In the genomic region with DNA sequence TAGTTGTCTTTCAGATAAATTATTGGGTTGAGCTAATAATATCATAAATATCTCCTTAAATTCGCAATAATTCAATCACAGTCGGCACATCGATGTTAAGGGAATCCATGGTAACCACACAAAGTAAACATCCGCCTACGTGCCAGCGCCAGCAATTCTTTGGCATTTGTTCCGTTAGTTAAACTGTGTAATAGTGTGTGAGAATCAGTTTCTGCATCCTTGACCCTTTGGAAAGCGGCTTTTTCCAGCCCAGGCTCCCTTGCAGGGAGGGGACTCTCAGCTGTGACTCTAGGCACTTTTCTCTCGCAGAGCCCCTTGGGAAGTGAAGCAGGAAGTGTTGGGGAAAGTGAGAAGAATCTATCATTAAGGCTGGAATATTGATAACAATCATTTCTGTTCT, we compare ENCODE assay signal across 9 mouse cellular contexts.
A peak's percentile ranks its signal among the peaks of the same experiment; 100 is the strongest.
DNase-seq lines count a peak whose midpoint lies in the region; ATAC-seq and TF ChIP-seq lines count a peak whose summit lies in the region.
"Had no signal": no experiment of that assay in that cellular context is flagged by ENCODE, and none has a peak within 500 bp of the region (broad histone marks: within the 10 kb centered on the region; RNA-seq: fewer than 3 reads in every experiment).

No protein-coding gene starts in this region.

- WGBS in lung, adult 2 months = 38% methylated on average over 9 of the region's 9 CpGs
- WGBS in forebrain, postnatal 0 days = 13% methylated on average over 9 of the region's 9 CpGs
- WGBS in neural tube, embryonic 14.5 days = 18% methylated on average over 9 of the region's 9 CpGs

- H3K36me3 ChIP-seq in forebrain, postnatal 0 days (ENCODE audit: insufficient read depth) = no peaks in the 10 kb centered on the region
- H3K36me3 ChIP-seq in neural tube, embryonic 14.5 days (ENCODE audit: control insufficient read depth, insufficient read depth, low read length) = no peaks in the 10 kb centered on the region
- H3K36me3 ChIP-seq: liver, embryonic 13.5 days had no signal

- no peaks in the 10 kb centered on the region; the same call in 1 of the 2 replicates for H3K4me1 ChIP-seq in lung, adult 2 months (ENCODE audit: control insufficient read depth, insufficient read depth, low read length)
- peaks cover 6% of the 10 kb centered on the region for H3K4me1 ChIP-seq in forebrain, postnatal 0 days (ENCODE audit: insufficient read depth)
- peaks cover 10% of the 10 kb centered on the region for H3K4me1 ChIP-seq in neural tube, embryonic 14.5 days (ENCODE audit: control insufficient read depth, insufficient read depth, low read length)

- H3K27ac ChIP-seq in forebrain, postnatal 0 days (ENCODE audit: low read depth, low read length) = no peak overlapping the region
- no peak overlapping the region for H3K27ac ChIP-seq in neural tube, embryonic 14.5 days (ENCODE audit: low read depth, low read length)
- H3K27ac ChIP-seq: liver, embryonic 13.5 days had no signal

- peak; percentile 73 for ATAC-seq in forebrain, postnatal 0 days
- peak; percentile 65; the same call in 1 of the 2 replicates for ATAC-seq in neural tube, embryonic 14.5 days (ENCODE audit: low read depth)
- ATAC-seq in megakaryocyte progenitor cell, adult 5-6 weeks (replicated peaks; ENCODE audit: poor library complexity) = no peak

- H3K9ac ChIP-seq in forebrain, postnatal 0 days = no peak overlapping the region
- H3K9ac ChIP-seq in neural tube, embryonic 14.5 days (replicated peaks; ENCODE audit: low read depth, low read length) = no peak overlapping the region
- H3K9ac ChIP-seq: liver, embryonic 13.5 days had no signal

- DNase-seq in lung, adult 18-20 months = peak; percentile 12 to 36
- no peak for DNase-seq in lung, adult 2 months
- peak; percentile 70 for DNase-seq in forebrain, postnatal 0 days
- peak; percentile 25 for DNase-seq in layer of hippocampus, postnatal 25 days (ENCODE audit: extremely low spot score in 1 of 2, low spot score in 1 of 2)
- no peak for DNase-seq in left cerebral cortex, adult 11 months (ENCODE audit: low spot score)
- DNase-seq in urinary bladder, postnatal 25 days (ENCODE audit: low spot score) = no peak
- DNase-seq: liver, embryonic 13.5 days had no signal

- TF ChIP-seq CTCF in lung, adult 2 months (IDR thresholded peaks at IDR 0.05; ENCODE audit: insufficient read depth, low read length) = no peak
- no peak for TF ChIP-seq CTCF in forebrain, postnatal 0 days (IDR thresholded peaks at IDR 0.05; ENCODE audit: low read depth)

- no peaks in the 10 kb centered on the region for H3K9me3 ChIP-seq in forebrain, postnatal 0 days (ENCODE audit: low read length)
- no peaks in the 10 kb centered on the region for H3K9me3 ChIP-seq in neural tube, embryonic 14.5 days (ENCODE audit: control insufficient read depth, low read length)
- H3K9me3 ChIP-seq: liver, embryonic 13.5 days had no signal

- no peaks in the 10 kb centered on the region for H3K27me3 ChIP-seq in forebrain, postnatal 0 days (ENCODE audit: insufficient read depth, low read length)
- no peaks in the 10 kb centered on the region for H3K27me3 ChIP-seq in neural tube, embryonic 14.5 days (ENCODE audit: control insufficient read depth, insufficient read depth, low read length)
- H3K27me3 ChIP-seq: liver, embryonic 13.5 days had no signal

- no peak for TF ChIP-seq POLR2A in lung, adult 2 months (IDR thresholded peaks at IDR 0.05; ENCODE audit: borderline replicate concordance, extremely low read depth, low read depth, low read length)

- H3K4me2 ChIP-seq in forebrain, postnatal 0 days (ENCODE audit: low read depth) = peak overlapping the region; percentile 3; the same call in 1 of the 2 replicates
- no peak overlapping the region for H3K4me2 ChIP-seq in neural tube, embryonic 14.5 days (ENCODE audit: low read depth, low read length)
- H3K4me2 ChIP-seq: liver, embryonic 13.5 days had no signal

- no peak overlapping the region for H3K4me3 ChIP-seq in lung, adult 2 months (replicated peaks; ENCODE audit: extremely low read depth, low read depth, low read length)
- no peak overlapping the region for H3K4me3 ChIP-seq in forebrain, postnatal 0 days (ENCODE audit: low read depth, low read length)
- H3K4me3 ChIP-seq in neural tube, embryonic 14.5 days (ENCODE audit: low read depth, low read length) = no peak overlapping the region
- H3K4me3 ChIP-seq: liver, embryonic 13.5 days had no signal

Comparison
In these comparisons a context has a peak if more than half of its experiments do, and no peak if none do; other contexts are left out.
1. DNase-seq: peak in lung, adult 18-20 months (2 of 2), forebrain, postnatal 0 days (single experiment) and layer of hippocampus, postnatal 25 days (2 of 2); none in lung, adult 2 months (single experiment), left cerebral cortex, adult 11 months (single experiment) and urinary bladder, postnatal 25 days (single experiment).